ENCODE assay signal across 1 mouse cellular context in genomic region chr1:30792935-30793334, GRCm38 (mm10).
TF ChIP-seq lines count a peak whose summit lies in the region.

No protein-coding gene starts in this region.

TF ChIP-seq in CH12.LX, 34 proteins besides CTCF, POLR2A, EP300 and RAD21 (continued from another document):
- peak; percentile 76; the same call in 1 of the 2 replicates for TF ChIP-seq TBP (conservative IDR thresholded peaks at IDR 0.05; ENCODE audit: low read depth, low read length)
- peak; percentile 94 for TF ChIP-seq MEF2A (IDR thresholded peaks at IDR 0.05; ENCODE audit: borderline replicate concordance, low read depth, low read length)
- no peak for TF ChIP-seq ZMIZ1 (IDR thresholded peaks at IDR 0.05; ENCODE audit: low read depth, low read length)
- no peak for TF ChIP-seq ZC3H11A (IDR thresholded peaks at IDR 0.05; ENCODE audit: low read depth, low read length)
- TF ChIP-seq SIN3A (IDR thresholded peaks at IDR 0.05; ENCODE audit: low read length): peak; percentile 89
- TF ChIP-seq JUND (conservative IDR thresholded peaks at IDR 0.05; ENCODE audit: low read depth, low read length): peak; percentile 97
- no peak for TF ChIP-seq ELF1 (IDR thresholded peaks at IDR 0.05; ENCODE audit: low read depth, low read length)
- TF ChIP-seq E2F4 (IDR thresholded peaks at IDR 0.05; ENCODE audit: insufficient replicate concordance, low read depth, low read length): no peak
TF ChIP-seq in CH12.LX: peak in this region for 16.
